ENCODE assay signal across 14 mouse cellular contexts in the genomic region with DNA sequence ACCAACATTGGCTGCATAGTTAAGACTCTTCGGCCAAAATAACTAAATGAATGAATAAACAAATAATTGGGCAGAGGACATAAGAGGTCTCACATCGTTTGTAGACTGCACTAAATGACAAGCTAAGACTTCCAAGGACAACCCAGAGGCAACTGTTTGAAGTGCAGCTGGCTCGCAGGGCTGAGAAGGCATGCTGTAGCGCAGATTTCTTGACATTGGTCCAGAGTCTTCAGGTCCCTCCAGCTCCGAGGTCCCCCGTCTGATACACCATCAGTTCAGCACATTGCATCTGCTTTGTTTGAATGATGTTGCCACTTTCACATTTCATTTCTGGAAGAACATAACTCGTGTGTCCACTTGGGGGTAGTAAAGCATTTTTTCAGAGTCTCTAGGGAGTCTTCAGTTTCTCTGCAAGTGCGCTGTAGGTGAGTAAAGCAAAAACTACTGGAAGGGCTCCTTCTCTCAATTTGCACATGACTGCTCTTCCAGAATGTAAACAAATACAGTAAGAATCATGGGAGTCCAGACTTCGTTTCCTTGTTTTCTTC. TPM values are rescaled to one million over a fixed set of nuclear protein-coding genes. Genes with fewer than 3 reads are reported as not detected.
DNase-seq lines count a peak whose midpoint lies in the region; ATAC-seq and TF ChIP-seq lines count a peak whose summit lies in the region.
"Had no signal": no experiment of that assay in that cellular context is flagged by ENCODE, and none has a peak within 500 bp of the region (broad histone marks: within the 10 kb centered on the region; RNA-seq: fewer than 3 reads in every experiment).

No protein-coding gene starts in this region.

- WGBS in lung, postnatal 0 days: 30% methylated on average over 9 of the region's 9 CpGs

- peak; percentile 24 for DNase-seq in cerebellum, postnatal 14 days
- DNase-seq in cerebellum, postnatal 36 days: no peak
- DNase-seq in kidney, postnatal 14 days: peak; percentile 2
- no peak for DNase-seq in kidney, adult 8-10 months
- peak; percentile 23 for DNase-seq in lung, postnatal 0 days (ENCODE audit: low spot score)
- DNase-seq in lung, postnatal 25 days (ENCODE audit: low spot score): no peak
- DNase-seq in lung, postnatal 10 days: peak; percentile 15
- no peak for DNase-seq in kidney, postnatal 4 days
- DNase-seq: kidney, postnatal 10 days; thymus, postnatal 36 days had no signal

- TF ChIP-seq EP300 in lung, postnatal 0 days (IDR thresholded peaks at IDR 0.05): no peak

- TF ChIP-seq CTCF in lung, postnatal 0 days (IDR thresholded peaks at IDR 0.05): 0 out of 2 replicates have a peak, but pooled peaks have one; percentile 14

- no peak overlapping the region for H3K4me3 ChIP-seq in lung, postnatal 0 days (ENCODE audit: low read depth, low read length)
- H3K4me3 ChIP-seq: limb, embryonic 15.5 days; megakaryocyte, embryonic 14.5 days had no signal

- H3K9ac ChIP-seq in lung, postnatal 0 days (replicated peaks; ENCODE audit: low read depth): no peak overlapping the region
- H3K9ac ChIP-seq: limb, embryonic 15.5 days had no signal

- ATAC-seq in lung, postnatal 0 days: no peak
- ATAC-seq: activated CD4-positive, CD25-positive, alpha-beta regulatory T cell, adult 4 months had no signal

- H3K4me2 ChIP-seq in lung, postnatal 0 days (replicated peaks; ENCODE audit: low read depth, low read length): no peak overlapping the region
- H3K4me2 ChIP-seq: heart, embryonic 11.5 days; limb, embryonic 15.5 days had no signal

- no peak overlapping the region for H3K27ac ChIP-seq in lung, postnatal 0 days (ENCODE audit: low read length)
- H3K27ac ChIP-seq: limb, embryonic 15.5 days had no signal

- no peaks in the 10 kb centered on the region for H3K9me3 ChIP-seq in lung, postnatal 0 days (ENCODE audit: low read length)
- H3K9me3 ChIP-seq: limb, embryonic 15.5 days; megakaryocyte, embryonic 14.5 days had no signal

- H3K27me3 ChIP-seq in lung, postnatal 0 days (replicated peaks; ENCODE audit: insufficient read depth, low read length): no peaks in the 10 kb centered on the region
- H3K27me3 ChIP-seq: limb, embryonic 15.5 days; megakaryocyte, embryonic 14.5 days had no signal

- no peaks in the 10 kb centered on the region for H3K4me1 ChIP-seq in lung, postnatal 0 days (ENCODE audit: insufficient read depth, low read depth, low read length)
- H3K4me1 ChIP-seq: limb, embryonic 15.5 days; megakaryocyte, embryonic 14.5 days had no signal

- H3K36me3 ChIP-seq in lung, postnatal 0 days (ENCODE audit: insufficient read depth, low read length): no peaks in the 10 kb centered on the region
- H3K36me3 ChIP-seq: limb, embryonic 15.5 days had no signal

RNA-seq across cellular contexts. Expression of a gene that starts 27.2 kb away (rescaled TPM):
- not detected in 2 replicates for polyA plus RNA-seq in lung, postnatal 0 days (2015; fragmentation: Nextera tagmentation; extraction: Ambion mirVana)
- polyA plus RNA-seq: activated CD4-positive, CD25-positive, alpha-beta regulatory T cell, adult 4 months; heart, embryonic 11.5 days; limb, embryonic 15.5 days had no signal

Comparison
In these comparisons a context has a peak if more than half of its experiments do, and no peak if none do; other contexts are left out.
1. DNase-seq: peak in cerebellum, postnatal 14 days (2 of 2), kidney, postnatal 14 days (single experiment), lung, postnatal 0 days (single experiment) and lung, postnatal 10 days (single experiment); none in cerebellum, postnatal 36 days (0 of 2), kidney, adult 8-10 months (0 of 2), lung, postnatal 25 days (single experiment) and kidney, postnatal 4 days (0 of 2).